Mouse (Mus musculus) adrenal gland (tissue): ENCODE results near the gene Arl16.

Source experiments
- intact Hi-C: fragments of 180-260 bp; cut with DNase I; formaldehyde crosslinking; loops from one replicate; pipeline ENCODE4 v1.15.1; 2025

Gene Arl16

DNA sequence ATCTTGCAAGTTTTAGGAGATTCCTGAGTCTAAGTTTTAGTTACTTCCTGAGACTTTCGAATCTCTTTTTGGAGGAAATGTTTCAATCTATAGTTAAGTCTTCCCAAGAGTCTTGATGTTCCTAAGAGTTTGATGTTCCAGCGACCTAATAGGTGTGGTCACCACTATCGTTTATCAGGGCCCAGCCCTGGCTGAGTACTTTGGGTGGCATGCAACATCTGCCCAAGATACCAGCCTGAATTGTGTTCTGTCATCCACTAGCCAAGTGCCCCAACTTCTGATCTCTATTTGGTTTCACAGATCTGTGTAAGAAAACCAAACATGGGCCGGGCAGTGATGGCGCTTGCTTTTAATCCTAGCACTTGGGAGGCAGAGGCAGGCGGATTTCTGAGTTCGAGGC, 12.0 kb downstream of the Arl16 start:
- intact Hi-C loops = no loop called here

DNA sequence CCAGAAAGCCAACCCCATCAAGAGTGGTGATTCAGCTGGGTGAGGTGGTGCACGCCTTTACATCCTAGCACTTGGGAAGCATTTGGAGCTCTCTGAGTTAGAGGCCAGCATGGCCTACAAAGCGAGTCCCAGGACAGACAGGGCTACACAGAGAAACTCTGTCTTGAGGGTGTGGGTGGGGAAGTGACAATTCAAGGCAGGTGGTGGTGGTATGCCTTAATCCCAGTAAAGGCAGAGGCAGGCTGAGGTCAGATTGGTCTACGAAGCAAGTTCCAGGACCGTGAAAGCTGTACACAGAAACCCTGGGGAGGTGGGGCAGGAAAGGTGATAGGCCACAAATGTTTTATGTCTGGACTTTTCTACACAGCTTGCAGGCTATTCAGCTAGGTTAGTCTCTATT, 12.4 kb downstream of the Arl16 start:
- intact Hi-C loops = no loop called here

DNA sequence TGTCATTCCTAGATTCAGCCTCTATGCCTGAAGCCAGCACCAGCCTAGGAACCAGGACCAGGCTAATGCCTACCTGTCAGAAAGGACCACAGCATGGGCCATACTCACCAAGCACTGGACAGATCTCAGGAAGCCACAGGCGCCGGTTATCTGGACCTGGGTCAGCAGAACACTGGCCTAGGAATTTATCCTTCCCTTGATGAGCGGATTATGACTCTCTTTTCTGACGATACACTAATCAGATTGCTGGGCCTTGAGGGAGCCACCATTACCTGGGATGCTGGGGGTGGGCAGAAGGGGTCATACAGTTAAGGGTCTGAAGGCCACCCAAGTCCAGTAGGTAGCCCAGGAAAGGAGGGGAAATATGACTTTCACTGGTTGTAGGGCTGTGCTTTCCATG, 14.1 kb downstream of the Arl16 start, which contains the start of gene Pde6g:
Gene Pde6g, minus strand, starts transcription at position 195 of the 400 bp plus-strand sequence.
- intact Hi-C loops = no loop called here

DNA sequence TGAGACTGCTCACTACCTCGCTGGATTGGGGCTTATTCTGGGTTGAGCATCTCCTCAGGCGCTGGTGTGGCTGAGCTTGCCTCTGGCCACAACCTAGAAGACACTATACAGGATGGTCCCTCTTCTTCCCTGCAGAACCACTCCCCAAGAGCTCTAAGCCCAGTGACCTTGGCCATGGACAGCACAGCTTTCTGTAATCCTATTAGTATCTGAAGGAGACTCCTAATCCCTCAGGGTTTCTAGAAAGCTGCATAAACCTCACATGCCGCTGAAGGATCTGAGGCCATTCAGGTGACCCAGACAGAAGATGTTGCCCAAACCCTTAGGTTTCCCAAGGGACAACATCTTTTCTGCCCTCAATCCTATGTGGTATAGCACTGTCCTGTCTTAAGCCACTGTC, 15.2 kb downstream of the Arl16 start:
- intact Hi-C loops = no loop called here

DNA sequence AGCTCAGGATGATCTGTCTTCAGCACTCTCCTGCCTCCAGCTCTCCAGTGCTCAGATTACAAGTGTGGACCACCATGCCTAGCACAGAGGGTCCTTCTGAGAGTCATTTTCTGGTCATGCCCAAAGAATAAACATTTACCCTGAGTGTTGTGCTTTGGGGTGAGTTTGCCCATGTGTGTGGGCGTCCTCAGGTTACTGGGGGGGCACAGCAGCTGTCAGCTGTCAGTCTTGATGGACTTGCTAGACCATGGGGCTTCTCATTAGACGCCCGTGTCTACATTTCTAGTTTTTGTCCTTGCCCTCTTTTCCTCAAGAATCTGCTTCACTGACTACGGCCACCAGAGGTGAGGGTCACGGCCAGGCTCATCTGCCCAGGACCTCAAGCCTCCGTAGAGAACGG, 20.2 kb downstream of the Arl16 start:
- intact Hi-C loops = no loop called here

DNA sequence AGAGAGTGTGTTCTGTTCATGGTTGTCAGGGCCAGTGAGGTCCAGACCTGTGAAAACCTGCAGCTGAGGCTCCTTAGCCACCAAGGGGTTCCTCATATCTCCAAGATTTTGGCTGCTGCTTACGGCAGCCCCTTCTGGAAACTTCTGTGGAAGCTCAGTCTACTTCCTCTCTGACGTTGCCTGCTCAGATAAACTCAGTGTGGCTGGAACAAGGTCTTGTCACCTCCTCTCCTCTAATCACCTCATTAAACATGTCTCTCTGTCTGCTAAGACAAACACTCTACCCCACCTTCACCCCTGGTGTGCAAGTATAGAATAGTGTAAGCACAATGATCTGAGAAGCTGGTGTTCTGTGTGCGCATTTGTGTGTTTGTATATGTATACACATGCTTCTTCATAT, 21.9 kb downstream of the Arl16 start:
- intact Hi-C loops = no loop called here

DNA sequence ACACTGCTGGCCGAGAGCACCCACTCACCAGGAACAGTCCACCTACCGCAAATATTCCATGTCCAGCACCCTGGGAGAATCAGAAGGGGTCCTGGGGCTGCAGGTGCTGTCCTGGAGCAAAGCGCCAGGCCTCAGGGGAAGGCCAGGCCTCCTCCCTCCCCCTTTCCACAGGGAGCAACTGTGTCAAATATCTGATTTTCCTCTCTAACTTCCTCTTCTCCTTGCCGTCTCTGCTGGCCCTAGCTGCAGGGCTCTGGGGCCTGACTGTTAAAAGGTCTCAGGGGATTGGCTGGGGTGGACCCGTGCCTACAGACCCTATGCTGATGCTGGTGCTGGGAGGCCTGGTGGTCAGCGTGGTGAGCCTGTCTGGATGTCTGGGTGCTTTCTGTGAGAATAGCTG, 23.3 kb downstream of the Arl16 start:
- intact Hi-C loops = no loop called here

DNA sequence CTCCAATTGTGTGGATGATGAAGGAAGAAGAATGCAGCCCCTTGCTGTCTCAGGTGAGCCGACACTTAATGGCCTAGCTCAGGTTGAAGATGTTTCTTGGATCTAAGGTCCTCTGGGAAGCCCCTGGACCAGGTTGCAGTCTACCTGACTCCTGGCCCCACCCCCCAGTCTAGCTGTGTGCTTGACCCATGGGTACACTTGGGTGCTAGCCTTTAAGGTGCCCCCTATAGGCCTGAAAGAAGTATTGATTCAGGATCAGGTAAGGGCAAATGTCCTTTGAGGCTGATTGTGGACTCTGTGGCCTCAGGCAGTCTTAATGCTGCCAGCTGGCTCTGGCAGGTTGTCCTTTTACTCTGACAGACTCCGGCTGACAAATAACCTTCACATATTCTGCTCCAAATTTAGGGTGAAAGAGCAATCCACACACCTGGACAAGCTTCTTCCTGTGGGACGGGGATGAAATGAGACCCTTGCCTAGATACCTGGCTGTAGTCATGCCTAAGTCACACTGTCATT, 24.6 kb downstream of the Arl16 start:
- intact Hi-C loops = no loop called here

DNA sequence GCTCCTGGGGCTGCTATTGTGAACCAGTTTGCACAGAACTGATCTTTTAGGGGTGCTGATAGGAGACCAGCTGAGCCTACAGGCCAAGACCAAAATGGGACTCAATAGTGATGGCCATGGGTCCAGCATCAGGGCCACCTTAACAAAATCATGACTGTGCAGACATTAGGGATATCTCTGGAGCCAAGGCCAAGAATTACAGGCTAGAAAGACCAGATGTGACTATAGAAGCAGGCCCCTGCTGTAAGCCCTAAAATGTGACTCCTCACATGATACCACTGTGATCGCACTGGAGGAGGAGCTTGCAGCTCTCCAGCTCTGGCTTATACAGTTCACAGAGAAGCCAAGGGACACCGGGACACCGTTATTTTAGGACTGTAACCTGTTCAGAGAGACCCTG, 25.1 kb downstream of the Arl16 start, which contains the start of gene Tspan10:
Gene Tspan10, plus strand, starts transcription at position 301 of the 400 bp plus-strand sequence.
- intact Hi-C loops = no loop called here

DNA sequence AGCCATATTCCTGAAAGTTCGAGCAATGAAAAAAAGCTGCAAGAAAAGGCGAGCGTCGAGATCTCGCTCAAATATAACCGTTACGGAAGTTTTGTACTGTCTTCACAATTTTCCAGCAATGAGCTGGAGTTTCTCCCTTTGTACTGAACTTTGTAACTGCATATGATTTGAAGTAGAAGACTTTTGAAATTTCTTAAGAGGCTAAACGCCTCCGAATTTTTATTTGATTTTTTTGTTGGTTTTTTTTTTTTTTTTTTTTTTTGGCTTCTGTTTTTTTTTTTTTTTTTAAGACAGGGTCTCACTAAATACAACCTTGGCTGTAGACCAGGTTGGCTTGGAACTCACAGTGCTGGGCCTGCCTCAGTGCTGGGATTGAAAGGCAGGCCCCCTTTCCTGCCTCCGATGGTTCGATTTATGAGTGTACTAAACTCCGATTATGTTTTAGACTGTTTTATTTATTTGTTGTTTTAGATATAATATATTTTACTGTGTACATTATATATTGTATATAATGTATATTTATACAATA, 29.5 kb downstream of the Arl16 start:
- intact Hi-C loops = no loop called here

DNA sequence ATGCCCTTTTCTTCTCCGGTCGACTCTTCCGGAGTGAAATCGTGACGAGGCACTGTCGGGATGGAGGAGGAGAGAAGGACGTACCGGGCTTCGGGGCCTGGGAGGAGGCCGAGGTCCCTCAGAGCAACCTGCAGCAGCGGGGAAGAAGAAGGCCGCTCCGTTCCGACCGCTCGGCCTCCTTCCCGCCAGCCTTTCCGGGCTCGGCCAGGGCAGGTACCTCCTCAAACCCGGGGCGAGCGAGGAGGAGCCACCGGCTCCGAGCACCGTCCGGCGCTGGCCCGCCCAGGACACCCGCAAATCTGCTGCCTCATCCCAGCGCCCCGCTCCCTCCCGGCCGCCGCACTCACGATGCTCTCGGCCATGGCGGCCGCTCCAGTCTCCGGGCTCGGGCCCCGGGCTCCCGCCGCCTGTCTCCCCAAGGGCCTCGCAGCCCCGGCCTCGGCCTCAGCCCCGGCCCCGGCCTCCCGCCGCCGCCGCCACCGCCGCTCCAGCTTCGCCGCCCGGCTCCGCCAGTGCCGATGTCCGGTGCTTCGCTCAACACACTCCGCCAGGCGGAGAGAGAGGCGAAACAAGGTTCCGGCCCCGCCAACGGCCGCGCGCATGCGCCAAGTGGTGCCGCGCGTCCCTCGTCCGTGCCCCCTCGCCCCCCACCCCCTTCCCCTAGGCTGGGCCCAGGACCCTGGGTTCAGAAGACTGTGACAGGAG, 30.1 kb downstream of the Arl16 start, which contains the start of gene Nploc4:
Gene Nploc4, minus strand, starts transcription at position 557 of the 705 bp plus-strand sequence.
- intact Hi-C loops = no loop called here

DNA sequence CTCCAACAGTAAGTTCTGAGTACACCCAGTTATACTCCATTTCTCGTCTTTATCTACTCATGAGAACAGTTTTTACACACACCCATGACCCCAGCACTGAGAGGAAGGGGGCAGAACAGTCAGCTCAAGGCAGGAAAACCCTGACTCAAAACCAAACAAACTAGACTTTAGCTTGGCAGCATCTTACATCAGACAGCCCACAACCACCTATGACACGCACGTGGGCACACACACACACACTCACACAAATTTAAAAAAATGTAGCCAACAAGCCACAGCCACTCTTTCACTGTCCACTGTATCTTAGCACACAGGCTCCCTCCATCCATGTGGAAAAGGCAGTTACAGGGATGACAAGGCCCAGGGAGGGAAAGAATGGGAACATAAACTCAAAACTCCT, 40.7 kb downstream of the Arl16 start:
- intact Hi-C loops = loop anchor here (5.0 kb wide), 1 partner anchor 44 kb away; no protein-coding TSS in a partner anchor

DNA sequence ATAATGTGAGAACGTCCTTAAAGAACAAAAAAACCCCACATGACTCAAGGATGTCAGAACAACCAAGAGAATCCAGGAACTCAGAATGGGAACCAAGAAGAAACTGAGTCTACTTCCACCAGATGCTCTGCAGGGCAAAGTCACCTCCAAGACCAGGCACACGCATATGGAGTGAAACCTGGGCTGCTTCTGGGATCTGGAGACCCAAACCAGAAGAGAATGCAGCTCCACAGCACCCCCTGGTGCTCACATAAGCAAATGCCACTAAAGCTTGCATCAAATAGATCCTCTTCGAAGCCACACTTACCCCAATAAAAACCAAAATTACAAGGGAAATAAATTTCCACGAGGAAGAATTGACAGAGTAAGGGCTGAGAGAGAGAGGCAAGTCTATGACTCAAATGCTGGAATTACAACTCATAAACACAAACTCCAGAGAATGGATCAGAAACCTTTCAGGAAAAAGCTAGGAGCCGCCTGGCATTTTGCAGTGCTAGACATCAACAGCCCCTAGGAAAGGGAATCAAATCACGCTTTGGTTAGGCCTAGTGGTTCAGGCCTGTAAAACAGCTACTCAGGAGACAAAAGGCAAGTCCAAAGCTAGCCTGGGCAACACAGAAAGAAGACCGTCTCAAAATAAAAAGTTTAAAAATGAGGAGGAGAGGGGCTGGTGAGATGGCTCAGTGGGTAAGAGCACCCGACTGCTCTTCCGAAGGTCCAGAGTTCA, 43.7 kb downstream of the Arl16 start:
- intact Hi-C loops = no loop called here

DNA sequence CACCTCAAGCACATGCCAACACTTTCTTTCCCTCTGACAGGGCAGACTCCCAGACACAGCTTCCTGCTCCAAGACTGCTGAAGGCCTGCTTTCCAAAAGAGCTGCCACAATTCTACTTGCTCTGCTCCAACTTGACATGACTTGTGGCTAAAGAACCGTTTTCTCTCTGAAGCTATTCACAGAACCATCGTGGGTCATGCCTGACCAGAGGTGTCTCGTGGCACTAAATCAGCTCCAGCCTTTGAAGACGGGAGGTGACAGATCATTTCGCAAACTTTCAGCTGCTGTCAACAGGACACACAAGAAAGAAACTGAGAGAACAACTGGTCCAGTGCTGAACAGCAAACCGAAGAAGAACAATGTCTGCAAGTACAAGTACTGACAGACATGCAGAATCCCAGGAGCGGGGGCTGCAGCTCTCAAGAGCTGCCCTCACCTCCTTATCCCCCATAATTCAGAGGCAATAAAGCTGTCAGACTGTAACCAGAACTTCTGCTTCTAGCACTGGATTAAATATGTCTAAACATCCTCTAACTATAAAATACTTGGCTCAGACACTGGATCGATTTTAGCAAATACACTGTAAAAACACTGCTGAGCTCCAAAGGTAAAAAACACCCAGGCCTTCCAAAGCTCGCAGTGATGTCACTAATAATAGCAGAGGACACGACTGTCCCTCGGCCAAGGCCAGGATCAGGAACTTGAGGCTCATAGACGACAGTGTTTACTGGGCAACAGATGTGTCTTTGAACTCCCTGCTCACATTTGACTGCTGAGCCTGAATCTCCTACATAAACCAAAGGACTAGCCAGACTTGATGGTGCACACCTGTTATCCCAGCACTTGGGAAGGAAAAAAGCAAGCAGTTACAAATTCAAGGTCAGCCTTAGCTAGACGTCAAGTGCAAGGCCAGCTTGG, 44.5 kb downstream of the Arl16 start:
- intact Hi-C loops = no loop called here

DNA sequence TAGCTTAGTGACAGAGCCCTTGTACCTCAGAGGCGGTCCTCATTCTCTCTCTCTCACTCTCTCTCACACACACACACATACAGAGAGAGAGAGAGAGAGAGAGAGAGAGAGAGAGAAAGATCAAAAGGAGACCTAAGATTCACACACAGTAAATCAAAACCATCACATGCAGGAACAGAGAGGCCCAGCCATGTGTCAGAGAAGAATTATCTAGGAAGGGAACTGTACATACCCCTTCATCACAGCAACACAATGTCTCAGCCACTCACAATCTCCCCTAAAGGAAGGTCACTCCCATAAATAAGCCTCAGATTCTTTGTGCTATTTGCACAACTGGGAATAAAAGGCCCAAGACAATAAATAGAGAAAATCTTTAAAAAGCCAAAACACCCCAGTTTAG, 48.8 kb downstream of the Arl16 start:
- intact Hi-C loops = no loop called here

DNA sequence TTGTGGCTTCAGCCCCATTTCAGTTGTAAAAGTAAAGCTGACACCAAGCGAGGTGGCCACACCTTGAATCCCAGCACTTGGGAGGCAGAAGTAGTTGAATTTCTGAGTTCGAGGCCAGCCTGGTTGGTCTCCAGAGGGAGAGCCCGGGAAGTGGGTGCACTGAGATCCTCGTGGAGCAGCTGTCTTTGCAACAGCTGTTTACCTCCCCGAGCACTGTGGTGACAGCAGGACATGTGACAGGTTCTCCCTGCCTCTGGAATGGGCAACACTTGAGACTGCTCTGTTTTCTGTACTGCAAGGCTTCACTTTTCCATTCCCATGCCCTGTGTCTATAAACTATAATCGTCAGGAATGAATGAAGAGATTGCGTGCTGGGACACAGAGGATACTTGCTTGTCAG, 49.6 kb downstream of the Arl16 start:
- intact Hi-C loops = no loop called here
